Mouse (Mus musculus) limb, embryonic 13.5 days (tissue): ENCODE data around the gene Ctnnd1. TPM values are rescaled to one million over a fixed set of nuclear protein-coding genes. Genes with fewer than 3 reads are reported as not detected.

Experiments
- ATAC-seq: fragments of 200-750 bp; cut with Nextera tagmentation; 2 replicates; pipeline ENCODE4 v1.8.0; 2017; ENCODE audit warnings: low read depth, moderate number of reproducible peaks, moderate TSS enrichment; ENCODE audit not compliant: low FRiP score
- H3K27ac ChIP-seq: fragments of 300-500 bp; sonication (generic); 2 replicates; pipeline ENCODE4 v1.5.1; 2015; ENCODE audit warnings: inconsistent platforms, mild to moderate bottlenecking, moderate library complexity
- H3K27me3 ChIP-seq: fragments of 300-500 bp; sonication (generic); 2 replicates; pipeline ENCODE4 v1.6.1; 2015; ENCODE audit warnings: mild to moderate bottlenecking, inconsistent platforms
- H3K36me3 ChIP-seq: fragments of 300-500 bp; sonication (generic); 2 replicates; pipeline ENCODE4 v1.6.1; 2015; ENCODE audit warnings: inconsistent platforms, mild to moderate bottlenecking, moderate library complexity
- H3K4me1 ChIP-seq: fragments of 300-500 bp; sonication (generic); 2 replicates; pipeline ENCODE4 v1.6.1; 2015; ENCODE audit warnings: inconsistent platforms
- H3K4me2 ChIP-seq: fragments of 300-500 bp; sonication (generic); replicated peaks from 2 replicates; pipeline ENCODE4 v1.6.1; 2015; ENCODE audit warnings: inconsistent platforms, mild to moderate bottlenecking, moderate library complexity
- H3K4me3 ChIP-seq: fragments of 300-500 bp; sonication (generic); 2 replicates; pipeline ENCODE4 v1.5.1; 2015; ENCODE audit warnings: moderate library complexity, mild to moderate bottlenecking, inconsistent platforms
- H3K9ac ChIP-seq: fragments of 300-500 bp; sonication (generic); 2 replicates; pipeline ENCODE4 v1.6.1; 2015; ENCODE audit warnings: mild to moderate bottlenecking, inconsistent platforms
- H3K9me3 ChIP-seq: fragments of 300-500 bp; sonication (generic); 2 replicates; pipeline ENCODE4 v1.6.1; 2016; ENCODE audit warnings: inconsistent platforms
- WGBS: fragments of 180-500 bp; shearing (Covaris S2); methylation state at CpG from one replicate; pipeline ENCODE4 v1.1.7; 2015; 5-methylcytosine and 5-hydroxymethylcytosine counted together
- polyA plus RNA-seq: library from polyadenylated mRNA; unstranded; fragments of >200 nt; fragmentation: Nextera tagmentation; extraction: Ambion mirVana; gene quantifications from 2 replicates; pipeline ENCODE4 v1.2.1, GENCODE M21; 2015

The Ctnnd1 gene
- polyA plus RNA-seq, 1 experiment from 2014 or later = 45.7 TPM

GRCm38 (mm10) chr2:84638428-84639220, 11.9 kb downstream of the Ctnnd1 start:
- no peak overlapping the region for H3K4me2 ChIP-seq
- H3K4me3 ChIP-seq = no peak overlapping the region
- WGBS = 57% methylated on average over 5 of the region's 5 CpGs
- H3K27me3 ChIP-seq = no peaks in the 10 kb centered on the region
- ATAC-seq = no peak
- peak overlapping the region; percentile 39; the same call in 1 of the 2 replicates for H3K27ac ChIP-seq
- no peak overlapping the region for H3K9ac ChIP-seq
- H3K9me3 ChIP-seq = no peaks in the 10 kb centered on the region
- H3K36me3 ChIP-seq = no peaks in the 10 kb centered on the region
- peaks cover 62% of the 10 kb centered on the region for H3K4me1 ChIP-seq

- peak overlapping the region; percentile 39; the same call in 1 of the 2 replicates for H3K27ac ChIP-seq
- H3K4me2 ChIP-seq = peak overlapping the region; percentile 0; the same call in 1 of the 2 replicates
- H3K4me3 ChIP-seq = no peak overlapping the region
- H3K27me3 ChIP-seq = no peaks in the 10 kb centered on the region
- H3K4me1 ChIP-seq = peaks cover 64% of the 10 kb centered on the region
- H3K9me3 ChIP-seq = no peaks in the 10 kb centered on the region
- H3K36me3 ChIP-seq = no peaks in the 10 kb centered on the region
- ATAC-seq = no peak
- H3K9ac ChIP-seq = no peak overlapping the region
- whole genome bisulfite sequencing = 26% methylated on average over 7 of the region's 7 CpGs
These were observed 13.0 kb downstream of the Ctnnd1 start for GRCm38 (mm10) chr2:84637452-84638165.

DNA sequence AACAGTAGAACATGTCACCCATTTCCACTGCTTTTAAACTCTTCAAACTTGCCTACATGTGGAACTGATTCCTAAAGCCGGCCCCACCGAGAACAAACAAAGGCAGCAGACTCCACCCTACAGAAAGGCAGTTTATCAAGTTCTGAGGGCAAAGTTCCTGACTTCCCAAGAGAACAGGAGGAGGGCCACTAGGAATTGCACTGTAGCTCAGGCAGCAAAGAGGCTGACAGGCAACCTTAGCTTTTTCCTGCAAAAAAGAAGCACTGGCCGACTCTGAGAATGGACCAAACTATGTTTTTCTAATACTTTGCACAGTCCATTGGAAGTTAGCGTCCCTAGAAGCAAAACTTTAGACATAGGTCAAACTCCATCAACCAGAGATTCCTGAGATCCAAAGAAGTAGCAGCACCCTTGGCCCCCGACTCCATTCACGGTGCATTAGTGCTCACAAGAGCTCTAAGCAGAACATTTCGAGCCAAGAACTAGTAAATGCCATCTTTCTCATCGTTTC, 14.3 kb downstream of the Ctnnd1 start:
- Histone ChIP-seq H3K27ac (peak overlapping the region; percentile 91), H3K9me3 (no peaks in the 10 kb centered on the region), H3K4me2 (peak overlapping the region; percentile 50), H3K4me3 (0 out of 2 replicates have a peak overlapping the region, but pooled peaks have one; percentile 3), H3K9ac (0 out of 2 replicates have a peak overlapping the region, but pooled peaks have one; percentile 35), H3K4me1 (peaks cover 73% of the 10 kb centered on the region), H3K36me3 (no peaks in the 10 kb centered on the region), H3K27me3 (no peaks in the 10 kb centered on the region)
- ATAC-seq = no peak
- WGBS = 30% methylated on average over 8 of the region's 8 CpGs

DNA sequence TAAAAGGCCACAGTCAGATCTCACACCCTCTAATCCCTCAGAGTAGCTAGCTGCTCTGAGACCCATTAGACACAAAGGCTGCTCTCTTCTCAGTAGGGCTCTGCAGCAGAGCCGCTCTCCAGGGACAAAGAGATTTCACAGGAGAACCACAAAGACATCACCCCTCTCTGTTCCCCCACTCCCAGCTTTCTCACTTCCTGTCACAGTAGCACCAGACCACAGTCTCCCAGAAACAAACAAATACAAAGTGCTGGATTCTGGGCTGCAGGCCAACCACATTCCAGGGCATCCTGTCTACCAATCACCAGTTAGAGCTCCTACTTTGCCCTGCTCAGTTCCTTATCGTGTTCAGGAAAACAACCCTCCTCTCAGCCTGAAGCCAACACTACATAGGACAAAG, 15.0 kb downstream of the Ctnnd1 start:
- WGBS = 2% methylated on average over 2 of the region's 2 CpGs
- Histone ChIP-seq H3K4me1 (peaks cover 73% of the 10 kb centered on the region), H3K27me3 (no peaks in the 10 kb centered on the region), H3K4me3 (no peak overlapping the region), H3K9ac (no peak overlapping the region), H3K4me2 (peak overlapping the region; percentile 50), H3K9me3 (no peaks in the 10 kb centered on the region), H3K36me3 (no peaks in the 10 kb centered on the region), H3K27ac (peak overlapping the region; percentile 91)
- peak; percentile 92 for ATAC-seq

DNA sequence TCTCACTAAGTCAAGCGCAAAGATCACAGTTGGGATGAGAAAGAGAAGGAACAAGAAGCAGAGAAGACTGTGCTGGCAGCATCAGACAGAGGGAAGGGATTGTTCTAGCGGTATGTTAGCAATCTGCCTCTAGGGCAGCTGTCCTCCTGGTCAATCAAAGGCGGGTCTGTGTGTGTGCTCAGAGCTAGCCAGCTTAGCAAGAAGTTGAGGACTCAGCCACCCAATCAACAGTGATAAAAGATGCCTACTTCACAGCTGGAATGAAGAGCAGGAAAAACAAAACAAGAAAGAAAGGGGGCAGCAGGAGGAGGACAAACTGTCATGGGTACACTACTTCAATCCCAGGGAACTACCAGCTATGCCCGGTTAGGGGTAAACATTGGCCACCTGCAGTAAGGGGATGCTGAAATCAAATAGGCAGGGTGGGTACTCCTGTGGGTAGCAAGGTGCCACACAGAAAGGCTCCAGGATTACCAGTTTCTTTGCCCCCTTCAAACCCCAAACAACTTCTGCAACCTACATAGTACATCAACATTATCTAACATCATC, 15.6 kb downstream of the Ctnnd1 start:
- no peaks in the 10 kb centered on the region for H3K9me3 ChIP-seq
- no peak overlapping the region for H3K4me3 ChIP-seq
- peaks cover 73% of the 10 kb centered on the region for H3K4me1 ChIP-seq
- no peak overlapping the region for H3K9ac ChIP-seq
- 35% methylated on average over 4 of the region's 4 CpGs for WGBS
- H3K4me2 ChIP-seq = peak overlapping the region; percentile 50
- ATAC-seq = no peak
- H3K27ac ChIP-seq = peak overlapping the region; percentile 91
- no peaks in the 10 kb centered on the region for H3K36me3 ChIP-seq
- H3K27me3 ChIP-seq = no peaks in the 10 kb centered on the region

GRCm38 (mm10) chr2:84634006-84634405, 16.6 kb downstream of the Ctnnd1 start:
- no peaks in the 10 kb centered on the region for H3K27me3 ChIP-seq
- peaks cover 70% of the 10 kb centered on the region for H3K4me1 ChIP-seq
- no peak for ATAC-seq
- WGBS = 78% methylated on average over 4 of the region's 4 CpGs
- no peak overlapping the region; the same call in 1 of the 2 replicates for H3K27ac ChIP-seq
- no peaks in the 10 kb centered on the region for H3K36me3 ChIP-seq
- no peak overlapping the region for H3K9ac ChIP-seq
- 0 out of 2 replicates have a peak overlapping the region, but pooled peaks have one; percentile 11 for H3K4me2 ChIP-seq
- no peaks in the 10 kb centered on the region for H3K9me3 ChIP-seq
- no peak overlapping the region for H3K4me3 ChIP-seq

- H3K36me3 ChIP-seq = no peaks in the 10 kb centered on the region
- H3K4me2 ChIP-seq = no peak overlapping the region
- WGBS = 12% methylated on average over 3 of the region's 3 CpGs
- H3K27me3 ChIP-seq = no peaks in the 10 kb centered on the region
- no peak overlapping the region for H3K9ac ChIP-seq
- peaks cover 60% of the 10 kb centered on the region for H3K4me1 ChIP-seq
- no peaks in the 10 kb centered on the region for H3K9me3 ChIP-seq
- H3K27ac ChIP-seq = no peak overlapping the region
- H3K4me3 ChIP-seq = no peak overlapping the region
- no peak for ATAC-seq
These were observed 17.6 kb downstream of the Ctnnd1 start for GRCm38 (mm10) chr2:84632999-84633398.

DNA sequence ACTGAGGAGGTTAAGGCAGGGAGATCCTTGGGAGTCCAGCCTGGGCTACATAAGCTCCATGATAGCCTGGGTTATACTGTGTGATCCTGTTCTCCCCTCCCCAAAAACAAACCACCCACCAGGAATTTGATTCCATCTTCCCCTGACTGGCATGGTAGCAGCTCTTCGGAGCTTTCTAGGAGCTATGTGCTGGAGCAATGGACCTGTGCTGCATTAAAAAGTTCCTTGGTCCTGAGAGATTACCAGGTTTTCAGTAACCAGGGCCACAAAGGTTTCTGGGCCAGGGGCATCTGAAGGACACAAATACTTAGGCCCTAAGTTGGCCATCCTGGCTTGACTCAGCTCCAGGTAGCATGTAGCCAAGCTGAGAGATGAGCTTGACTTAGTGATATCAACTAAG, 18.6 kb downstream of the Ctnnd1 start:
- Histone ChIP-seq H3K27ac (no peak overlapping the region), H3K4me2 (no peak overlapping the region), H3K36me3 (no peaks in the 10 kb centered on the region), H3K4me3 (no peak overlapping the region), H3K9me3 (no peaks in the 10 kb centered on the region), H3K9ac (no peak overlapping the region), H3K27me3 (no peaks in the 10 kb centered on the region), H3K4me1 (peaks cover 54% of the 10 kb centered on the region)
- WGBS = 86% methylated on average over 1 of the region's 1 CpGs
- ATAC-seq = no peak

- ATAC-seq = peak; percentile 48; the same call in 1 of the 2 replicates
- no peak overlapping the region for H3K27ac ChIP-seq
- 23% methylated on average over 3 of the region's 3 CpGs for WGBS
These were observed 23.5 kb downstream of the Ctnnd1 start for GRCm38 (mm10) chr2:84627036-84627435.

DNA sequence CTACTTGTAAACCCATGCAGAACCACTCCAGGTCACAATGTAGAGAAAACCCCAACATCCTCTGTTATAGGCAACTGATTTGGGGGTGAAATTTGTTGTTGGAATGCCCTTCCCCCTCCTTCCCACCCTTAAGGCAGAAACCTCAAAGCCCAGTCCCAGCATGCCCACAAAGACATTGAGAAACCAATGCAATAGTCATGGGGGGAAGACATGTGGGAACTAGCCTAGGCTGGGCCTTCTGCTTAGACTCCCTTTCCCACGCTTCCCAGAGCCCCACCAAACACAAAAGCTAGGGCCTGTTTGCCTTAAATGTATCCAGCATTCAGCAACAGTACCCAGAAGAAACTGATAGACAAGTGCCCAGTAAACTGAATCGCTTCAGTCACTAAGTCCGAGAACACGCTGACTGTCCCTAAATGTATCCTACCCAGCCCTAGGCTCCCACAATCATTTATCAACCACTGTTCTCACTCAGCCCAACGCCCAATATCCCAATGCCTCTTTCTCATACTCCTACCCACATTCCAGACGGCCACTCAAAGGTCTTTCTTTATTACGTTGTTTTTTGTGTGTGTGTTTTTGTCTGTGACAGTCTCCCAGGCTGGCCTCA, 24.1 kb downstream of the Ctnnd1 start:
- Histone ChIP-seq H3K36me3 (peaks cover 17% of the 10 kb centered on the region), H3K4me1 (0 out of 2 replicates have a peak, but pooled peaks cover 4% of the 10 kb centered on the region), H3K9me3 (no peaks in the 10 kb centered on the region), H3K27me3 (no peaks in the 10 kb centered on the region), H3K4me2 (no peak overlapping the region), H3K9ac (no peak overlapping the region), H3K27ac (no peak overlapping the region; the same call in 1 of the 2 replicates), H3K4me3 (no peak overlapping the region)
- ATAC-seq = no peak
- 68% methylated on average over 7 of the region's 7 CpGs for WGBS

More at GRCm38 (mm10) chr2:84627036-84627435, 23.5 kb downstream of the Ctnnd1 start:
- 0 out of 2 replicates have a peak, but pooled peaks cover 10% of the 10 kb centered on the region for H3K4me1 ChIP-seq
- peaks cover 17% of the 10 kb centered on the region for H3K36me3 ChIP-seq
- H3K4me3 ChIP-seq = no peak overlapping the region
- H3K4me2 ChIP-seq = no peak overlapping the region
- no peaks in the 10 kb centered on the region for H3K9me3 ChIP-seq
- no peaks in the 10 kb centered on the region for H3K27me3 ChIP-seq
- H3K9ac ChIP-seq = no peak overlapping the region

- WGBS = 94% methylated on average over 17 of the region's 17 CpGs
- ATAC-seq = no peak
- 0 out of 2 replicates have a peak, but pooled peaks cover 4% of the 10 kb centered on the region for H3K4me1 ChIP-seq
These were observed 26.4 kb downstream of the Ctnnd1 start for GRCm38 (mm10) chr2:84624201-84624600.

More at GRCm38 (mm10) chr2:84624201-84624600, 26.4 kb downstream of the Ctnnd1 start:
- H3K9ac ChIP-seq = no peak overlapping the region
- no peak overlapping the region for H3K27ac ChIP-seq
- H3K27me3 ChIP-seq = no peaks in the 10 kb centered on the region
- H3K9me3 ChIP-seq = no peaks in the 10 kb centered on the region
- peaks cover 40% of the 10 kb centered on the region for H3K36me3 ChIP-seq
- no peak overlapping the region for H3K4me2 ChIP-seq
- no peak overlapping the region for H3K4me3 ChIP-seq
